Mouse (Mus musculus): ENCODE data around the gene Csrp1. TPM values are rescaled to one million over a fixed set of nuclear protein-coding genes. Genes with fewer than 3 reads are reported as not detected.
A peak's percentile ranks its signal among the peaks of the same experiment; 100 is the strongest.

Gene Csrp1
- polyA plus RNA-seq (2012; rRNA removed) = 140 and 147 TPM in 2 replicates

- no peak within 1 kb of the TSS for H3K4me3 ChIP-seq (ENCODE audit: low read depth, low read length)
- WGBS = 62% methylated on average over 6 of the region's 6 CpGs
- no peaks in the 10 kb centered on the region for H3K36me3 ChIP-seq (ENCODE audit: control insufficient read depth, insufficient read depth, low read length)
- H3K4me1 ChIP-seq (ENCODE audit: control insufficient read depth, insufficient read depth, insufficient read length, low read length) = no peaks in the 10 kb centered on the region; the same call in 1 of the 2 replicates
- TF ChIP-seq POLR2A (IDR thresholded peaks at IDR 0.05; ENCODE audit: low read depth, low read length) = no peak
- H3K27me3 ChIP-seq (ENCODE audit: control insufficient read depth, insufficient read depth, low read length) = no peaks in the 10 kb centered on the region
- no peak within 1 kb of the TSS for H3K27ac ChIP-seq (ENCODE audit: insufficient read depth, low read depth, low read length)
These were observed at the start of gene Csrp1 for GRCm38 (mm10) chr1:135719983-135720382. Gene Csrp1, plus strand, starts transcription at chr1:135720061.

GRCm38 (mm10) chr1:135670397-135671130, 49.3 kb upstream of the Csrp1 start:
- TF ChIP-seq POLR2A (IDR thresholded peaks at IDR 0.05; ENCODE audit: low read depth, low read length) = no peak
- peak; percentile 96 for TF ChIP-seq CTCF (IDR thresholded peaks at IDR 0.05; ENCODE audit: extremely low read depth, insufficient read length, insufficient replicate concordance, low read depth, low read length)
- no peaks in the 10 kb centered on the region for H3K36me3 ChIP-seq (ENCODE audit: control insufficient read depth, insufficient read depth, low read length)
- no peaks in the 10 kb centered on the region for H3K27me3 ChIP-seq (ENCODE audit: control insufficient read depth, insufficient read depth, low read length)
- H3K4me3 ChIP-seq (ENCODE audit: low read depth, low read length) = no peak overlapping the region
- no peak overlapping the region for H3K27ac ChIP-seq (ENCODE audit: insufficient read depth, low read depth, low read length)
- H3K4me1 ChIP-seq (ENCODE audit: control insufficient read depth, insufficient read depth, insufficient read length, low read length) = peaks cover 2% of the 10 kb centered on the region; the same call in 1 of the 2 replicates
- 8% methylated on average over 13 of the region's 13 CpGs for WGBS

GRCm38 (mm10) chr1:135671406-135671805, 48.5 kb upstream of the Csrp1 start:
- no peak overlapping the region for H3K27ac ChIP-seq (ENCODE audit: insufficient read depth, low read depth, low read length)
- no peaks in the 10 kb centered on the region for H3K27me3 ChIP-seq (ENCODE audit: control insufficient read depth, insufficient read depth, low read length)
- TF ChIP-seq POLR2A (IDR thresholded peaks at IDR 0.05; ENCODE audit: low read depth, low read length) = no peak
- TF ChIP-seq CTCF (IDR thresholded peaks at IDR 0.05; ENCODE audit: extremely low read depth, insufficient read length, insufficient replicate concordance, low read depth, low read length) = peak; percentile 27; the same call in 1 of the 2 replicates
- H3K36me3 ChIP-seq (ENCODE audit: control insufficient read depth, insufficient read depth, low read length) = no peaks in the 10 kb centered on the region
- WGBS = 18% methylated on average over 1 of the region's 1 CpGs
- peaks cover 2% of the 10 kb centered on the region; the same call in 1 of the 2 replicates for H3K4me1 ChIP-seq (ENCODE audit: control insufficient read depth, insufficient read depth, insufficient read length, low read length)
- no peak overlapping the region for H3K4me3 ChIP-seq (ENCODE audit: low read depth, low read length)

GRCm38 (mm10) chr1:135671956-135672355, 47.9 kb upstream of the Csrp1 start:
- Histone ChIP-seq H3K27ac (ENCODE audit: insufficient read depth, low read depth, low read length) (no peak overlapping the region), H3K4me3 (ENCODE audit: low read depth, low read length) (no peak overlapping the region), H3K4me1 (ENCODE audit: control insufficient read depth, insufficient read depth, insufficient read length, low read length) (peaks cover 2% of the 10 kb centered on the region; the same call in 1 of the 2 replicates), H3K27me3 (ENCODE audit: control insufficient read depth, insufficient read depth, low read length) (no peaks in the 10 kb centered on the region), H3K36me3 (ENCODE audit: control insufficient read depth, insufficient read depth, low read length) (no peaks in the 10 kb centered on the region)
- 62% methylated on average over 8 of the region's 8 CpGs for WGBS
- TF ChIP-seq POLR2A (IDR thresholded peaks at IDR 0.05; ENCODE audit: low read depth, low read length) (no peak), CTCF (IDR thresholded peaks at IDR 0.05; ENCODE audit: extremely low read depth, insufficient read length, insufficient replicate concordance, low read depth, low read length) (no peak)

GRCm38 (mm10) chr1:135672374-135672773, 47.5 kb upstream of the Csrp1 start:
- peaks cover 2% of the 10 kb centered on the region; the same call in 1 of the 2 replicates for H3K4me1 ChIP-seq (ENCODE audit: control insufficient read depth, insufficient read depth, insufficient read length, low read length)
- no peak overlapping the region for H3K27ac ChIP-seq (ENCODE audit: insufficient read depth, low read depth, low read length)
- TF ChIP-seq CTCF (IDR thresholded peaks at IDR 0.05; ENCODE audit: extremely low read depth, insufficient read length, insufficient replicate concordance, low read depth, low read length) (no peak), POLR2A (IDR thresholded peaks at IDR 0.05; ENCODE audit: low read depth, low read length) (no peak)
- H3K36me3 ChIP-seq (ENCODE audit: control insufficient read depth, insufficient read depth, low read length) = no peaks in the 10 kb centered on the region
- H3K4me3 ChIP-seq (ENCODE audit: low read depth, low read length) = no peak overlapping the region
- 74% methylated on average over 4 of the region's 4 CpGs for WGBS
- H3K27me3 ChIP-seq (ENCODE audit: control insufficient read depth, insufficient read depth, low read length) = no peaks in the 10 kb centered on the region

- WGBS = 63% methylated on average over 14 of the region's 14 CpGs
- Histone ChIP-seq H3K4me3 (ENCODE audit: low read depth, low read length) (no peak overlapping the region), H3K4me1 (ENCODE audit: control insufficient read depth, insufficient read depth, insufficient read length, low read length) (peaks cover 3% of the 10 kb centered on the region; the same call in 1 of the 2 replicates), H3K27me3 (ENCODE audit: control insufficient read depth, insufficient read depth, low read length) (no peaks in the 10 kb centered on the region), H3K36me3 (ENCODE audit: control insufficient read depth, insufficient read depth, low read length) (no peaks in the 10 kb centered on the region), H3K27ac (ENCODE audit: insufficient read depth, low read depth, low read length) (no peak overlapping the region)
- TF ChIP-seq CTCF (IDR thresholded peaks at IDR 0.05; ENCODE audit: extremely low read depth, insufficient read length, insufficient replicate concordance, low read depth, low read length) = no peak
- no peak for TF ChIP-seq POLR2A (IDR thresholded peaks at IDR 0.05; ENCODE audit: low read depth, low read length)
These were observed 46.4 kb upstream of the Csrp1 start for GRCm38 (mm10) chr1:135673423-135673822.

GRCm38 (mm10) chr1:135675449-135676129, 44.3 kb upstream of the Csrp1 start:
- TF ChIP-seq CTCF (IDR thresholded peaks at IDR 0.05; ENCODE audit: extremely low read depth, insufficient read length, insufficient replicate concordance, low read depth, low read length) = no peak
- no peak for TF ChIP-seq POLR2A (IDR thresholded peaks at IDR 0.05; ENCODE audit: low read depth, low read length)
- H3K4me1 ChIP-seq (ENCODE audit: control insufficient read depth, insufficient read depth, insufficient read length, low read length) = peaks cover 3% of the 10 kb centered on the region; the same call in 1 of the 2 replicates
- no peaks in the 10 kb centered on the region for H3K27me3 ChIP-seq (ENCODE audit: control insufficient read depth, insufficient read depth, low read length)
- H3K27ac ChIP-seq (ENCODE audit: insufficient read depth, low read depth, low read length) = no peak overlapping the region
- no peak overlapping the region for H3K4me3 ChIP-seq (ENCODE audit: low read depth, low read length)
- WGBS = 46% methylated on average over 11 of the region's 11 CpGs
- H3K36me3 ChIP-seq (ENCODE audit: control insufficient read depth, insufficient read depth, low read length) = no peaks in the 10 kb centered on the region
